ENCODE assay signal across 14 mouse cellular contexts in genomic region chr3:149306709-149307108, GRCm38 (mm10).
"Had no signal": no experiment of that assay in that cellular context is flagged by ENCODE, and none has a peak within 500 bp of the region (broad histone marks: within the 10 kb centered on the region; RNA-seq: fewer than 3 reads in every experiment).

No protein-coding gene starts in this region.

- H3K4me1 ChIP-seq: liver, embryonic 13.5 days; megakaryocyte, embryonic 14.5 days had no signal

- H3K4me2 ChIP-seq: limb, embryonic 12.5 days; liver, embryonic 13.5 days; lung, embryonic 15.5 days had no signal

- DNase-seq: kidney, adult 8-10 months; kidney, postnatal 36 days; liver; liver, embryonic 13.5 days; liver, postnatal 0 days; lung, postnatal 14 days; right cerebral cortex, postnatal 14 days; thymus, postnatal 4 days had no signal

- H3K27ac ChIP-seq: kidney, postnatal 0 days; layer of hippocampus, adult 2 months; limb, embryonic 12.5 days; liver, embryonic 13.5 days; lung, embryonic 15.5 days; macrophage had no signal

- H3K27me3 ChIP-seq: liver, embryonic 13.5 days; lung, embryonic 15.5 days; megakaryocyte, embryonic 14.5 days had no signal

- H3K9me3 ChIP-seq: limb, embryonic 12.5 days; liver, embryonic 13.5 days; lung, embryonic 15.5 days had no signal

- H3K4me3 ChIP-seq: layer of hippocampus, adult 2 months; limb, embryonic 12.5 days; liver, embryonic 13.5 days; lung, embryonic 15.5 days; megakaryocyte, embryonic 14.5 days had no signal

- H3K36me3 ChIP-seq: limb, embryonic 12.5 days; liver, embryonic 13.5 days; lung, embryonic 15.5 days had no signal

- ATAC-seq: liver, postnatal 0 days had no signal

- H3K9ac ChIP-seq: limb, embryonic 12.5 days; liver, embryonic 13.5 days; liver, postnatal 0 days; lung, embryonic 15.5 days had no signal
